Mouse (Mus musculus) thymus, adult 2 months (tissue): ENCODE data around the gene Plbd2.

ENCODE experiments used
- CTCF ChIP-seq: fragments of 200-500 bp; IDR thresholded peaks from 2 replicates; pipeline ENCODE4 v1.5.1; 2012; ENCODE audit warnings: mild to moderate bottlenecking, control low read depth, low read length, moderate library complexity, borderline replicate concordance; ENCODE audit not compliant: control insufficient read depth, poor library complexity, insufficient read depth; ENCODE audit errors: extremely low read depth
- POLR2A ChIP-seq: fragments of 200-500 bp; IDR thresholded peaks from 2 replicates; pipeline ENCODE4 v1.6.1; 2012; ENCODE audit warnings: mild to moderate bottlenecking, low read length, control low read depth, moderate library complexity; ENCODE audit not compliant: control insufficient read depth, poor library complexity, insufficient read depth; ENCODE audit errors: extremely low read depth

GRCm38 (mm10) chr5:120434231-120434735 is 69.1 kb downstream of the Plbd2 start:
- TF ChIP-seq CTCF (no peak), POLR2A (no peak)
